Mouse (Mus musculus): ENCODE data around the gene Yju2.

GRCm38 (mm10) chr17:56007444-56008355 is 48.8 kb downstream of the Yju2 start:
- TF ChIP-seq CTCF (IDR thresholded peaks at IDR 0.05; ENCODE audit: insufficient read depth, low read depth, low read length) (no peak), POLR2A (IDR thresholded peaks at IDR 0.05; ENCODE audit: insufficient read depth, low read depth, low read length) (no peak)
